Mouse (Mus musculus): ENCODE data around the gene Fancf. TPM values are rescaled to one million over a fixed set of nuclear protein-coding genes. Genes with fewer than 3 reads are reported as not detected.

Fancf gene
- polyA plus RNA-seq, 1 experiment from 2014 or later = 4.6 TPM

- DNase-seq (ENCODE audit: low spot score) (peak; percentile 91), ATAC-seq (ENCODE audit: low FRiP score, low TSS enrichment) (peak; percentile 87)
- H3K27ac ChIP-seq (replicated peaks) = peak within 1 kb of the TSS; percentile 96
- H3K36me3 ChIP-seq (ENCODE audit: control insufficient read depth, insufficient read depth, low read length) = no peaks in the 10 kb centered on the region
- TF ChIP-seq CTCF (IDR thresholded peaks at IDR 0.05; ENCODE audit: low read depth) = no peak
- TF ChIP-seq EP300 (optimal IDR thresholded peaks at IDR 0.05) = no peak
- H3K4me3 ChIP-seq (ENCODE audit: low read depth, low read length) = peak within 1 kb of the TSS; percentile 75
- H3K9ac ChIP-seq (ENCODE audit: low read length) = peak within 1 kb of the TSS; percentile 84
- WGBS = 8% methylated on average over 97 of the region's 105 CpGs
- peak within 1 kb of the TSS; percentile 66 for H3K4me2 ChIP-seq (replicated peaks; ENCODE audit: low read depth)
- H3K9me3 ChIP-seq (ENCODE audit: control insufficient read depth, low read length) = no peaks in the 10 kb centered on the region
- peaks cover 4% of the 10 kb centered on the region; the same call in 1 of the 2 replicates for H3K4me1 ChIP-seq (replicated peaks; ENCODE audit: control insufficient read depth, insufficient read depth)
- H3K27me3 ChIP-seq (ENCODE audit: control insufficient read depth, insufficient read depth, low read length) = no peaks in the 10 kb centered on the region
Observed at GRCm38 (mm10) chr7:51861250-51862096, 594 bp downstream of the Fancf start, which contains the start of gene Gas2. Gene Gas2 (plus strand): TSS chr7:51862015.

DNA sequence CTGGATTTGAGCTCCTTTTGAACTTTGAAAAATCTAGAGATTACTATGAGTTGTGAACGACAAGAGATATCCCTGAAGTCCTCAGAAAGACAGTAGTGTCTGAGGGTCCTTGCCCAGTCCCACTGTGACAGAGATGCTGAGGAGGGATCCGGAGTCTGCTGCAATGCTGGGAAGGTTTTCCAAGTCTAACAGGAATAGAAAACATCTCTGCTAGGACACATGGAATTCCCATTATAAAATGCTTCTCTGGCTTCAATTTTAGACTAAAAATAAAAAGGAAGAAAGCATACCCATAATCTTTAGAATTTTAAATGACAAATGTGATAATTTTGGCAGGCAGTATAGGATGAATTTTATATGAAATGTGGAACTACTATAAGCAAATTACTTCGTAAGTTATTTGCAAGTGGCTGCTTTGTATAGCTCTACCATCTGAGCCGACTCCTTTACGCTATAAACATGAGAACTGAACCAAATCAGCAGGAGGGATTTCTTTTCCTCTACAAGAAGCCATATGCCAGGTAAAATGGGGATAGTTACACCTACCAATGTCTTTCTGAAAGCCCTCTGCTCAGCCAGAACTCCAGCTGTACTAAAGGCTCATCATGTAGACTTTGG, 10.1 kb downstream of the Fancf start:
- Histone ChIP-seq H3K27me3 (ENCODE audit: control insufficient read depth, insufficient read depth, low read length) (no peaks in the 10 kb centered on the region), H3K4me1 (replicated peaks; ENCODE audit: control insufficient read depth, insufficient read depth) (no peaks in the 10 kb centered on the region), H3K27ac (replicated peaks) (no peak overlapping the region), H3K4me2 (replicated peaks; ENCODE audit: low read depth) (no peak overlapping the region), H3K4me3 (ENCODE audit: low read depth, low read length) (no peak overlapping the region), H3K9ac (ENCODE audit: low read length) (no peak overlapping the region), H3K36me3 (ENCODE audit: control insufficient read depth, insufficient read depth, low read length) (no peaks in the 10 kb centered on the region), H3K9me3 (ENCODE audit: control insufficient read depth, low read length) (no peaks in the 10 kb centered on the region)
- DNase-seq (ENCODE audit: low spot score) = no peak
- WGBS = 88% methylated on average over 5 of the region's 5 CpGs
- TF ChIP-seq EP300 (optimal IDR thresholded peaks at IDR 0.05) = no peak
- TF ChIP-seq CTCF (IDR thresholded peaks at IDR 0.05; ENCODE audit: low read depth) = no peak
- no peak for ATAC-seq (ENCODE audit: low FRiP score, low TSS enrichment)

- 82% methylated on average over 6 of the region's 6 CpGs for WGBS
Observed at GRCm38 (mm10) chr7:51850877-51851276, 11.2 kb downstream of the Fancf start.

GRCm38 (mm10) chr7:51840515-51840914, 21.6 kb downstream of the Fancf start:
- Histone ChIP-seq H3K9me3 (ENCODE audit: control insufficient read depth, low read length) (no peaks in the 10 kb centered on the region), H3K27me3 (ENCODE audit: control insufficient read depth, insufficient read depth, low read length) (no peaks in the 10 kb centered on the region), H3K27ac (replicated peaks) (no peak overlapping the region), H3K36me3 (ENCODE audit: control insufficient read depth, insufficient read depth, low read length) (no peaks in the 10 kb centered on the region), H3K4me2 (replicated peaks; ENCODE audit: low read depth) (no peak overlapping the region), H3K4me3 (ENCODE audit: low read depth, low read length) (no peak overlapping the region), H3K9ac (ENCODE audit: low read length) (no peak overlapping the region), H3K4me1 (replicated peaks; ENCODE audit: control insufficient read depth, insufficient read depth) (no peaks in the 10 kb centered on the region)
- ATAC-seq (ENCODE audit: low FRiP score, low TSS enrichment) (no peak), DNase-seq (ENCODE audit: low spot score) (no peak)
- 61% methylated on average over 7 of the region's 7 CpGs for WGBS
- TF ChIP-seq CTCF (IDR thresholded peaks at IDR 0.05; ENCODE audit: low read depth) = no peak
- TF ChIP-seq EP300 (optimal IDR thresholded peaks at IDR 0.05) = no peak

More at GRCm38 (mm10) chr7:51850877-51851276, 11.2 kb downstream of the Fancf start:
- no peak overlapping the region for H3K27ac ChIP-seq (replicated peaks)
- no peaks in the 10 kb centered on the region for H3K9me3 ChIP-seq (ENCODE audit: control insufficient read depth, low read length)
- no peaks in the 10 kb centered on the region for H3K36me3 ChIP-seq (ENCODE audit: control insufficient read depth, insufficient read depth, low read length)
- H3K4me2 ChIP-seq (replicated peaks; ENCODE audit: low read depth) = no peak overlapping the region
- no peak overlapping the region for H3K4me3 ChIP-seq (ENCODE audit: low read depth, low read length)
- no peak for DNase-seq (ENCODE audit: low spot score)
- TF ChIP-seq EP300 (optimal IDR thresholded peaks at IDR 0.05) = no peak
- TF ChIP-seq CTCF (IDR thresholded peaks at IDR 0.05; ENCODE audit: low read depth) = no peak
- H3K27me3 ChIP-seq (ENCODE audit: control insufficient read depth, insufficient read depth, low read length) = no peaks in the 10 kb centered on the region
- no peak for ATAC-seq (ENCODE audit: low FRiP score, low TSS enrichment)
- no peak overlapping the region for H3K9ac ChIP-seq (ENCODE audit: low read length)
- H3K4me1 ChIP-seq (replicated peaks; ENCODE audit: control insufficient read depth, insufficient read depth) = no peaks in the 10 kb centered on the region

DNA sequence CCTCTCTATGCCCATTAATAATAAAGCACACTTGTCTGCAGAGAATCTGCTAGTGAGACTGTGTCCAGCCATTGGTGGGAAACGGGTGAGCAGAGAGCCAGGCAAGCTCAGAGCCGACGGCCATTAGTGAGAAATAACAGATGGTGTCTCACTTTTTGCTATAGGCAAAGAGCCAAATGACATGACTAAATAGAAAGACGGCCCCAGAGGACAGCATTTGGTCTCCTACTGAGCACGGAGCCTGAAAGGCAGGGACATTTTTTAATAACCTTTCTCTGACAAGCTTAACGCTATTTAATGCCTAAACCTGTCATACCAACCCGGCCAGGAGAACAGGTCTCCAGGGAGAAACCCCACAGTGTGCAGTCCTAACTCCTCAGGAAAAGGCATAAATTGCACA, 30.1 kb downstream of the Fancf start:
- H3K4me1 ChIP-seq (replicated peaks; ENCODE audit: control insufficient read depth, insufficient read depth) = no peaks in the 10 kb centered on the region
- no peak for ATAC-seq (ENCODE audit: low FRiP score, low TSS enrichment)
- no peak overlapping the region for H3K4me3 ChIP-seq (ENCODE audit: low read depth, low read length)
- H3K27ac ChIP-seq (replicated peaks) = no peak overlapping the region
- TF ChIP-seq CTCF (IDR thresholded peaks at IDR 0.05; ENCODE audit: low read depth) = no peak
- TF ChIP-seq EP300 (optimal IDR thresholded peaks at IDR 0.05) = no peak
- H3K4me2 ChIP-seq (replicated peaks; ENCODE audit: low read depth) = no peak overlapping the region
- no peak overlapping the region for H3K9ac ChIP-seq (ENCODE audit: low read length)
- no peak for DNase-seq (ENCODE audit: low spot score)
- H3K36me3 ChIP-seq (ENCODE audit: control insufficient read depth, insufficient read depth, low read length) = no peaks in the 10 kb centered on the region
- no peaks in the 10 kb centered on the region for H3K9me3 ChIP-seq (ENCODE audit: control insufficient read depth, low read length)
- no peaks in the 10 kb centered on the region for H3K27me3 ChIP-seq (ENCODE audit: control insufficient read depth, insufficient read depth, low read length)
- WGBS = 25% methylated on average over 7 of the region's 7 CpGs
